ENCODE assay signal across 25 mouse cellular contexts in genomic region chr8:56767034-56767433, GRCm38 (mm10).
"Had no signal": no experiment of that assay in that cellular context is flagged by ENCODE, and none has a peak within 500 bp of the region (broad histone marks: within the 10 kb centered on the region; RNA-seq: fewer than 3 reads in every experiment).

No protein-coding gene starts in this region.

- H3K4me1 ChIP-seq: heart, embryonic 13.5 days; heart, embryonic 15.5 days; hindbrain, embryonic 13.5 days; hindbrain, embryonic 15.5 days; kidney, embryonic 15.5 days; limb, embryonic 13.5 days; limb, embryonic 15.5 days had no signal

- ATAC-seq: hindbrain, postnatal 0 days; intestine, embryonic 16.5 days had no signal

- H3K4me2 ChIP-seq: heart, embryonic 11.5 days; heart, embryonic 13.5 days; heart, embryonic 15.5 days; hindbrain, embryonic 13.5 days; hindbrain, embryonic 15.5 days; kidney, embryonic 15.5 days; limb, embryonic 13.5 days; limb, embryonic 15.5 days had no signal

- H3K9ac ChIP-seq: heart, embryonic 13.5 days; heart, embryonic 15.5 days; hindbrain, embryonic 13.5 days; hindbrain, embryonic 15.5 days; kidney, embryonic 15.5 days; limb, embryonic 13.5 days; limb, embryonic 15.5 days had no signal

- H3K4me3 ChIP-seq: heart, adult 2 months; heart, embryonic 13.5 days; heart, embryonic 15.5 days; hindbrain, embryonic 13.5 days; hindbrain, embryonic 15.5 days; kidney, embryonic 15.5 days; limb, embryonic 13.5 days; limb, embryonic 15.5 days had no signal

- H3K9me3 ChIP-seq: heart, embryonic 13.5 days; heart, embryonic 15.5 days; hindbrain, embryonic 13.5 days; hindbrain, embryonic 15.5 days; kidney, embryonic 15.5 days; limb, embryonic 13.5 days; limb, embryonic 15.5 days had no signal

- H3K36me3 ChIP-seq: heart, embryonic 13.5 days; heart, embryonic 15.5 days; hindbrain, embryonic 13.5 days; hindbrain, embryonic 15.5 days; kidney, embryonic 15.5 days; limb, embryonic 13.5 days; limb, embryonic 15.5 days had no signal

- DNase-seq: gastrocnemius, postnatal 14 days; gastrocnemius, postnatal 36 days; heart, adult 11 months; heart, adult 2 months; heart, postnatal 14 days; heart, postnatal 36 days; kidney, adult 11 months; kidney, adult 2 months; kidney, adult 9 months; kidney, postnatal 14 days; kidney, postnatal 36 days; layer of hippocampus, adult 9-11 months; layer of hippocampus, postnatal 36 days; left cerebral cortex, postnatal 4 days had no signal

- H3K27ac ChIP-seq: heart, adult 2 months; heart, embryonic 13.5 days; heart, embryonic 15.5 days; hindbrain, embryonic 13.5 days; hindbrain, embryonic 15.5 days; hindbrain, postnatal 0 days; kidney, embryonic 15.5 days; kidney, postnatal 0 days; limb, embryonic 13.5 days; limb, embryonic 15.5 days had no signal

- H3K27me3 ChIP-seq: heart, embryonic 13.5 days; heart, embryonic 15.5 days; hindbrain, embryonic 13.5 days; hindbrain, embryonic 15.5 days; kidney, embryonic 15.5 days; limb, embryonic 13.5 days; limb, embryonic 15.5 days had no signal
